Mouse (Mus musculus) heart, embryonic 14.5 days (tissue): ENCODE measurements around the gene Hsh2d. TPM values are rescaled to one million over a fixed set of nuclear protein-coding genes. Genes with fewer than 3 reads are reported as not detected.
A peak's percentile ranks its signal among the peaks of the same experiment; 100 is the strongest.

Experiments
- ATAC-seq: fragments of 200-750 bp; cut with Nextera tagmentation; 2 replicates; pipeline ENCODE4 v1.8.0; 2017; ENCODE audit warnings: low read depth, moderate TSS enrichment; ENCODE audit not compliant: insufficient number of reproducible peaks, insufficient read depth, low FRiP score
- H3K27ac ChIP-seq, 2 experiments: fragments of 200-500 bp in 1 of 2; fragments of 300-500 bp in 1 of 2; sonication (generic) in 1 of 2; replicated peaks in 1 of 2; 2 replicates each; pipeline ENCODE4 v1.5.1; 2012 to 2014; ENCODE audit warnings: low read depth in 2 of 2, low read length in 2 of 2, control low read depth in 1 of 2, mild to moderate bottlenecking in 1 of 2, mixed read lengths in 1 of 2; ENCODE audit not compliant: control insufficient read depth in 1 of 2, insufficient read depth in 1 of 2
- H3K27me3 ChIP-seq: fragments of 300-500 bp; sonication (generic); 2 replicates; pipeline ENCODE4 v1.6.1; 2014; ENCODE audit warnings: mild to moderate bottlenecking, low read length, control low read depth; ENCODE audit not compliant: control insufficient read depth, insufficient read depth
- H3K36me3 ChIP-seq: fragments of 300-500 bp; sonication (generic); 2 replicates; pipeline ENCODE4 v1.6.1; 2014; ENCODE audit warnings: mild to moderate bottlenecking, control low read depth, low read length, mixed read lengths; ENCODE audit not compliant: control insufficient read depth, insufficient read depth
- H3K4me1 ChIP-seq, 2 experiments: fragments of 200-500 bp in 1 of 2; fragments of 300-500 bp in 1 of 2; sonication (generic) in 1 of 2; 2 replicates each; pipeline ENCODE4 v1.6.1; 2012 to 2014; ENCODE audit warnings: low read length in 2 of 2, control low read depth in 1 of 2, mixed read lengths in 1 of 2; ENCODE audit not compliant: control insufficient read depth in 2 of 2, insufficient read depth in 2 of 2
- H3K4me2 ChIP-seq: fragments of 300-500 bp; sonication (generic); 2 replicates; pipeline ENCODE4 v1.6.1; 2014; ENCODE audit warnings: mild to moderate bottlenecking, low read length
- H3K4me3 ChIP-seq, 2 experiments: fragments of 200-500 bp in 1 of 2; fragments of 300-500 bp in 1 of 2; sonication (generic) in 1 of 2; 2 replicates each; pipeline ENCODE4 v1.5.1; 2012 to 2014; ENCODE audit warnings: low read length in 2 of 2, mild to moderate bottlenecking in 2 of 2, control low read depth in 1 of 2, low read depth in 1 of 2, moderate library complexity in 1 of 2; ENCODE audit not compliant: control insufficient read depth in 1 of 2, insufficient read depth in 1 of 2
- H3K9ac ChIP-seq: fragments of 300-500 bp; sonication (generic); 2 replicates; pipeline ENCODE4 v1.6.1; 2014; ENCODE audit warnings: mild to moderate bottlenecking, low read length
- H3K9me3 ChIP-seq: fragments of 300-500 bp; sonication (generic); 2 replicates; pipeline ENCODE4 v1.6.1; 2016; ENCODE audit warnings: low read length, control low read depth; ENCODE audit not compliant: control insufficient read depth
- whole genome bisulfite sequencing: fragments of 180-500 bp; shearing (Covaris S2); extraction: QIAGEN DNeasy Blood & Tissue Kit; methylation state at CpG from one replicate; pipeline ENCODE4 v1.1.7; 2014; 5-methylcytosine and 5-hydroxymethylcytosine counted together
- polyA plus RNA-seq: library from polyadenylated mRNA; unstranded; fragments of >200 nt; fragmentation: Nextera tagmentation; extraction: Ambion mirVana; gene quantifications from 2 replicates; pipeline ENCODE4 v1.2.1, GENCODE M21; 2014

Hsh2d gene
- polyA plus RNA-seq, 1 experiment from 2014 or later, result not detected

DNA sequence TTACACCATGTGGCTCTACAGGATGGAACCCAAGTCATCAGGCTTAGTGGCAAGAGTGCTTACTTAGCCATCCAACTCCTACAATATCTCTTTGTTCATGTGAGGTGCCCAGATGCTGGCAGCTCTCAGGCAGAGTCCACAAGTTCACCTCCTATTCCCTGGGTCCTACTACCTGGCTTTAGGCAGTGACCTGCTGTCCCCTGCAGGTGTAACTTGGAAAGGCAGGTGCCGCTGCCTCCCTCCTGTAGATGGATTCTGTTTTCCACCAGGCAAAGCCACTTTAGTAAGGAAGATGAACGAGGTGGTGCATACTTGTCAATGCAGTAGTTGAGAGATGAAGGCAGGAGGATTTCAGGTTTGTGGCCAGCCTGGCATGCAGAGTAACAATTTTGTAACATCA, 25.6 kb downstream of the Hsh2d start:
- no peak overlapping the region for H3K4me2 ChIP-seq
- no peak for ATAC-seq

DNA sequence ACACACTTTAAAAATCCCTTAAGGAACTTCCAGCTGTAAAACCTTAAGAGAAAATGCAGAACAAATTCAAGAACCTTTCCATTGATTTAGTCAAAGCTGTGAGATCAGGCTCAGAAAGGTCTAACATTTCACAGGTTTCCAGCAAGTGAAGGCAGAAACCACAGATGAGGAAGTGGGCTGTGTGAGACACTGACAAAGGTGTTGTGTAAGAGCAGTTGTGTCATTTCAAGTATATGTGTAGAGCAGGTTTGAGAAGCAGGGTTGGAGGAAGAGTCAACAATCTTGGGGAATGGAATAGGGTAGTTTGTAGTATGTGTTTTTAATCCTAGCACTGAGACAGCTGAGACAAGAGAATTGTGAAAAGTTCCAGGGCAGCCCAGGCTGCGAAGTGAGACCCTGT, 26.4 kb downstream of the Hsh2d start:
- no peak overlapping the region for H3K4me3 ChIP-seq
- peaks cover 4% of the 10 kb centered on the region; the same call in 1 of the 2 replicates for H3K27me3 ChIP-seq
- H3K36me3 ChIP-seq, result no peaks in the 10 kb centered on the region
- no peak overlapping the region for H3K4me2 ChIP-seq
- no peak overlapping the region for H3K9ac ChIP-seq
- no peak for ATAC-seq
- no peaks in the 10 kb centered on the region for H3K9me3 ChIP-seq
- 20% methylated on average over 1 of the region's 1 CpGs for WGBS
- no peak overlapping the region for H3K27ac ChIP-seq
- H3K4me1 ChIP-seq, result peaks cover 0 to 9% of the 10 kb centered on the region in 2 experiments; a peak in 1 of 4 replicates

More for the DNA sequence above, 25.6 kb downstream of the Hsh2d start:
- Histone ChIP-seq H3K9me3 (no peaks in the 10 kb centered on the region), H3K27me3 (peaks cover 4% of the 10 kb centered on the region; the same call in 1 of the 2 replicates), H3K4me1 (peaks cover 0 to under 1% of the 10 kb centered on the region in 2 experiments; a peak in 1 of 4 replicates), H3K27ac (no peak overlapping the region), H3K4me3 (no peak overlapping the region), H3K36me3 (no peaks in the 10 kb centered on the region), H3K9ac (no peak overlapping the region)
- 47% methylated on average over 2 of the region's 2 CpGs for WGBS

DNA sequence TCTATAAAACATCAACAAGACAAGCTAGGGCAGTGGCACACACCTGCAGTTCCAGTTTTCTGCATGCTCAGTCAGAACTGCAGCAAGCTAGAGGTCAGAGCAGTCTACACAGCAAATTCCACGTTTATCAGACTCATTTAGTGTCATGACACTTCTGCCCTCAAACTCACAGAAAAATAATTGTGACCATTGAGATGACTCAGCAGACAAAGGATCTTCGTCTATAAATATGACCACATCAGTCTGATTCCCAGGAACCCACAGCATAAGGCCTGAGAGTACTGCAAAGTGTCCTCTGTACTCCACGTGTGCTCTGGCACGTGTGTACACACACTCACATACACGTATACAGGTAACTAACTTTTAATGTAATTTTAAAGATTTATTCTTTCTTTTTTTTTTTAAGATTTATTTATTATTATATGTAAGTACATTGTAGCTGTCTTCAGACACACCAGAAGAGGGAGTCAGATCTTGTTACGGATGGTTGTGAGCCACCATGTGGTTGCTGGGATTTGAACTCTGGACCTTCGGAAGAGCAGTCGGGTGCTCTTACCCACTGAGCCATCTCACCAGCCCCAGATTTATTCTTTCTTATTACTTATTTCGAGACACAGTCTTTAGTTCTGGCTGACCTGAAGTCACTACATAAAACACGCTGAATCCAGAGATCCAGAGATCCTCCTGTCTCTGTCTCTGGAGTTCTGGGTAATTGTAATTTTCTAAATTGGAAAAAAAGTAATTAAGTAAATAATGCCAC, 29.5 kb downstream of the Hsh2d start:
- Histone ChIP-seq H3K27ac (0 out of 4 replicates have a peak overlapping the region, but pooled peaks of 1 of the 2 experiments have one; percentile 35), H3K4me3 (peak overlapping the region in 1 of 2 experiments; percentile 90; a peak in 2 of 4 replicates), H3K4me2 (peak overlapping the region; percentile 78), H3K9me3 (no peaks in the 10 kb centered on the region), H3K27me3 (peaks cover 4% of the 10 kb centered on the region; the same call in 1 of the 2 replicates), H3K9ac (no peak overlapping the region), H3K36me3 (peaks cover 31% of the 10 kb centered on the region), H3K4me1 (peaks cover 0 to 11% of the 10 kb centered on the region in 2 experiments; a peak in 1 of 4 replicates)
- WGBS, result 73% methylated on average over 9 of the region's 10 CpGs
- 0 out of 2 replicates have a peak, but pooled peaks have one; percentile 4 for ATAC-seq

DNA sequence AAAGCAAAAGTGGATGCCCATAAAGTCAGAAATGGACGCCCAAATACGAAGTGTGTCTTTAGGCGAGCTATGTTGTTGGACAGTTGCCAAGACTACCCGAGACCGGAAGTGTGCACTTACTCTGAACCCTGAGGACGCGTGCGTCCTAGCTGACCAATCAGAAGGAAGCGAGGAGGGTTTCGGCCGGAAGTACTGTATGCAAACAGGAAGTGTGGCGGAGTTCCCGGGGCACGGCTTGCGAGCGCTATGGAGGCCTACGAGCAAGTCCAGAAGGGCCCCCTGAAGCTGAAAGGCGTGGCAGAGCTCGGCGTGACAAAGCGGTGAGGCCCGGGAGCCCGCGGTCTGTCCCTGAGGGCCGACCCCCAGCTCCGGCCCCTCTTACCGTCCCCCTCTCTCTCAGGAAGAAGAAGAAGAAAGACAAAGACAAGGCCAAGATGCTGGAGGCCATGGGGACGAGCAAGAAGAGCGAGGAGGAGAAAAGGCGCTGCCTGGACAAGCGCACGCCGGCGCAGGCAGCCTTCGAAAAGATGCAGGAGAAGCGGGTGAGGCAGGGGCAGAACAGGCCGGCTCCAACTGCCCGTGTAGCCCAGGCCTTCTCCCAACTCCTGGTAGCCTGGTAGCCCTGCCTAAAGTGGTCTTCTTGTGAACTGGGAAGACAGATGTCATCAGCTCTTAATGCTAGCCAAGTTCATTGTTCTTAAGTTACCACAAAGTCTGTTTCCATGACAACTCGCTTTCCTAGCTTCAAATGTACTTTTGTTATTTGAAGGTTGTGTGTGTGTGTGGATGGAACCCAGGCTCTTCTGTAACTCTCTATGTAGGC, 30.3 kb downstream of the Hsh2d start, which contains the start of gene Fam32a:
Gene Fam32a (plus strand): TSS at position 190 of the 823 bp plus-strand sequence.
- H3K4me3 ChIP-seq, result peak within 1 kb of the TSS; percentile 59 to 90
- H3K4me1 ChIP-seq, result peaks cover 0 to 11% of the 10 kb centered on the region in 2 experiments; a peak in 1 of 4 replicates
- H3K27me3 ChIP-seq, result peaks cover 4% of the 10 kb centered on the region; the same call in 1 of the 2 replicates
- 16% methylated on average over 39 of the region's 39 CpGs for WGBS
- H3K9ac ChIP-seq, result peak within 1 kb of the TSS; percentile 85
- H3K27ac ChIP-seq, result peak within 1 kb of the TSS; percentile 61 to 79
- H3K36me3 ChIP-seq, result peaks cover 33% of the 10 kb centered on the region
- H3K4me2 ChIP-seq, result peak within 1 kb of the TSS; percentile 78
- no peaks in the 10 kb centered on the region for H3K9me3 ChIP-seq
- peak; percentile 93 for ATAC-seq

DNA sequence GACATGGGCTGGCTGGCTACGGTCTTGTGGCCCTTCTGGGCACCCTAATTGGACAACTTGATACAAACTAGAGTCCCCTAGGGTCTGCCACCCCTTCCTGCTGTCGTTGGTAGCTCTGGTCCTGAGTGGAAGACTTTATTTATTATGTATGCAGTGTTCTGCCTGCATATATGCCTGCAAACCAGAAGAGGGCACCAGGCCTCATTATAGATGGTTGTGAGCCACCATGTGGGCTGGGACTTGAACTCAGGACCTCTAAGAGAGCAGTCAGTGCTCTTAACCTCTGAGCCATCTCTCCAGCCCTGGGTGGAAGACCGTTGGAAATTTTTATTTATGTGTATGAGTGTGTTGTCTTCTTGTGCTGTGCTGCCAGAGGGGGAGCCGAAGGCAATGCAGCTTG, 31.3 kb downstream of the Hsh2d start:
- WGBS, result 86% methylated on average over 4 of the region's 4 CpGs
- Histone ChIP-seq H3K27me3 (peaks cover 4% of the 10 kb centered on the region; the same call in 1 of the 2 replicates), H3K4me1 (peaks cover 0 to 11% of the 10 kb centered on the region in 2 experiments; a peak in 1 of 4 replicates), H3K9me3 (no peaks in the 10 kb centered on the region), H3K4me3 (peak overlapping the region in 1 of 2 experiments; percentile 90; a peak in 2 of 4 replicates), H3K27ac (no peak overlapping the region), H3K36me3 (peaks cover 33% of the 10 kb centered on the region), H3K4me2 (peak overlapping the region; percentile 78), H3K9ac (peak overlapping the region; percentile 85; the same call in 1 of the 2 replicates)
- no peak for ATAC-seq

DNA sequence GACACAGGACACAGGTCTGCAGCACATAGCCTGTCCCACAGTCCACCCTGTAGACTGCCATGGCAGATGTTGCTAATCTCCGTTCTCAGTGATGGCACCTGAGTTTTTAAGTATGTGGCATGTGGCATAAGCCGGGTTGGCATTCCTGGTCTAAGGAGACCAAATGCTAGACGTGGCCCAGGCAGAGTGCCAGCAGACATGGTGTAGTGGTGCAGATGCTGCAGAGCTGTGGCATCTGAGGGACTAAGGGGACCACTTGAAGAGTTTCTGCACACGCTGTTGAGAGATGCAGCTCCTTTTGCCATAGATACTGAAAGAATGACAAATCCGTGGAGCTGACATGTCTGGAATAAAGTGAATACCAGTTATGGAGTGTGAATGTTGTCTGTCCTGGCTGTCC, 33.2 kb downstream of the Hsh2d start:
- H3K27me3 ChIP-seq, result no peaks in the 10 kb centered on the region; the same call in 1 of the 2 replicates
- H3K9ac ChIP-seq, result no peak overlapping the region
- H3K4me3 ChIP-seq, result no peak overlapping the region
- no peak overlapping the region for H3K27ac ChIP-seq
- 82% methylated on average over 5 of the region's 5 CpGs for WGBS
- no peak overlapping the region for H3K4me2 ChIP-seq
- H3K4me1 ChIP-seq, result peaks cover 0 to 11% of the 10 kb centered on the region in 2 experiments; a peak in 1 of 4 replicates
- H3K9me3 ChIP-seq, result no peaks in the 10 kb centered on the region
- peaks cover 33% of the 10 kb centered on the region for H3K36me3 ChIP-seq
- no peak for ATAC-seq
